Mouse (Mus musculus) stomach, embryonic 14.5 days (tissue): ENCODE results near the gene Col9a3. TPM values are rescaled to one million over a fixed set of nuclear protein-coding genes. Genes with fewer than 3 reads are reported as not detected.

Source experiments
- ATAC-seq: fragments of 200-750 bp; cut with Nextera tagmentation; 2 replicates; pipeline ENCODE4 v1.8.0; 2017; ENCODE audit warnings: low read depth, moderate TSS enrichment; ENCODE audit not compliant: insufficient number of reproducible peaks, insufficient read depth, low FRiP score
- H3K27ac ChIP-seq: fragments of 300-500 bp; sonication (generic); 2 replicates; pipeline ENCODE4 v1.5.1; 2014; ENCODE audit warnings: mild to moderate bottlenecking, low read length, moderate library complexity, mixed read lengths
- H3K27me3 ChIP-seq: fragments of 300-500 bp; sonication (generic); 2 replicates; pipeline ENCODE4 v1.6.1; 2014; ENCODE audit warnings: low read length, control low read depth, mixed read lengths; ENCODE audit not compliant: control insufficient read depth, insufficient read depth
- H3K36me3 ChIP-seq: fragments of 300-500 bp; sonication (generic); 2 replicates; pipeline ENCODE4 v1.6.1; 2014; ENCODE audit warnings: mild to moderate bottlenecking, control low read depth, low read length, moderate library complexity, mixed read lengths; ENCODE audit not compliant: control insufficient read depth, insufficient read depth
- H3K4me1 ChIP-seq: fragments of 300-500 bp; sonication (generic); 2 replicates; pipeline ENCODE4 v1.6.1; 2014; ENCODE audit warnings: low read length, control low read depth, mixed read lengths; ENCODE audit not compliant: control insufficient read depth, insufficient read depth
- H3K4me2 ChIP-seq: fragments of 300-500 bp; sonication (generic); replicated peaks from 2 replicates; pipeline ENCODE4 v1.6.1; 2014; ENCODE audit warnings: low read depth, low read length, control low read depth
- H3K4me3 ChIP-seq: fragments of 300-500 bp; sonication (generic); 2 replicates; pipeline ENCODE4 v1.5.1; 2014; ENCODE audit warnings: low read depth, low read length, control low read depth
- H3K9ac ChIP-seq: fragments of 300-500 bp; sonication (generic); replicated peaks from 2 replicates; pipeline ENCODE4 v1.6.1; 2014; ENCODE audit warnings: low read depth, mild to moderate bottlenecking, control low read depth, low read length, moderate library complexity, mixed read lengths
- H3K9me3 ChIP-seq: fragments of 300-500 bp; sonication (generic); 2 replicates; pipeline ENCODE4 v1.6.1; 2016; ENCODE audit warnings: low read depth, low read length, control low read depth; ENCODE audit not compliant: control insufficient read depth
- WGBS: fragments of 180-500 bp; shearing (Covaris S2); extraction: QIAGEN DNeasy Blood & Tissue Kit; methylation state at CpG from one replicate; pipeline ENCODE4 v1.1.7; 2014; 5-methylcytosine and 5-hydroxymethylcytosine counted together
- polyA plus RNA-seq: library from polyadenylated mRNA; unstranded; fragments of >200 nt; fragmentation: Nextera tagmentation; extraction: Ambion mirVana; gene quantifications from 2 replicates; pipeline ENCODE4 v1.2.1, GENCODE M21; 2014

The Col9a3 gene
- polyA plus RNA-seq = 6.9 and 9.8 TPM in 2 replicates

DNA sequence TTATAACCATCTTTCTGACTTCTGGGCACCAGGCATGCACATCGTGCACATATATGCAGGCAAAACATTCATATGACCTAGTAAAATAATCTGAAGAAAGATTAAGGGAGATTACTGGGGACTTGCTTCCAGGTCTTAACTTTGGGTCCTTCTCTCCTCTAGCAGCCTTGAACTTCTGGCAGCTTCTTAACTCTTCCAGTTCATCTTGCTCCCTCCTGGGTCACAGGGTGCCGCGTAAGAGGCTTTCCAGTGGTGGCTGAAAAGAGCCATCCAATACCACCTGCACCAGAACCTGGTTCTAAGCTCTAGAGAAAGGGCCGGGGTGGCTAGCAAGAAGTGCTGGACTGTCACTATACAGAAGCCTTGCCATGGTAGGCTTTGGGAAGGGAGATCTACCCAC, at the start of gene Col9a3:
Col9a3 (plus strand) TSS at position 301 of the 400 bp plus-strand sequence.
- Histone ChIP-seq H3K36me3 (peaks cover 19% of the 10 kb centered on the region; the same call in 1 of the 2 replicates), H3K27ac (no peak within 1 kb of the TSS), H3K9ac (no peak within 1 kb of the TSS), H3K4me2 (peak within 1 kb of the TSS; percentile 48), H3K27me3 (no peaks in the 10 kb centered on the region; the same call in 1 of the 2 replicates), H3K4me3 (peak within 1 kb of the TSS; percentile 22), H3K9me3 (no peaks in the 10 kb centered on the region), H3K4me1 (peaks cover 13% of the 10 kb centered on the region; the same call in 1 of the 2 replicates)
- WGBS = 51% methylated on average over 4 of the region's 4 CpGs
- ATAC-seq = no peak

GRCm38 (mm10) chr2:180552340-180552739, 45.2 kb upstream of the Col9a3 start:
- H3K4me2 ChIP-seq = no peak overlapping the region
- H3K9me3 ChIP-seq = no peaks in the 10 kb centered on the region
- H3K36me3 ChIP-seq = no peaks in the 10 kb centered on the region
- H3K4me3 ChIP-seq = no peak overlapping the region
- no peaks in the 10 kb centered on the region for H3K27me3 ChIP-seq
- no peak overlapping the region for H3K27ac ChIP-seq
- H3K9ac ChIP-seq = no peak overlapping the region
- ATAC-seq = no peak
- 81% methylated on average over 3 of the region's 3 CpGs for WGBS
- H3K4me1 ChIP-seq = peaks cover 7% of the 10 kb centered on the region

GRCm38 (mm10) chr2:180555219-180555618, 42.4 kb upstream of the Col9a3 start:
- no peak overlapping the region for H3K9ac ChIP-seq
- H3K27ac ChIP-seq = no peak overlapping the region
- no peaks in the 10 kb centered on the region for H3K36me3 ChIP-seq
- no peak overlapping the region for H3K4me3 ChIP-seq
- no peak overlapping the region for H3K4me2 ChIP-seq
- ATAC-seq = no peak
- H3K27me3 ChIP-seq = no peaks in the 10 kb centered on the region
- H3K9me3 ChIP-seq = no peaks in the 10 kb centered on the region
- 57% methylated on average over 3 of the region's 3 CpGs for WGBS
- H3K4me1 ChIP-seq = no peaks in the 10 kb centered on the region

DNA sequence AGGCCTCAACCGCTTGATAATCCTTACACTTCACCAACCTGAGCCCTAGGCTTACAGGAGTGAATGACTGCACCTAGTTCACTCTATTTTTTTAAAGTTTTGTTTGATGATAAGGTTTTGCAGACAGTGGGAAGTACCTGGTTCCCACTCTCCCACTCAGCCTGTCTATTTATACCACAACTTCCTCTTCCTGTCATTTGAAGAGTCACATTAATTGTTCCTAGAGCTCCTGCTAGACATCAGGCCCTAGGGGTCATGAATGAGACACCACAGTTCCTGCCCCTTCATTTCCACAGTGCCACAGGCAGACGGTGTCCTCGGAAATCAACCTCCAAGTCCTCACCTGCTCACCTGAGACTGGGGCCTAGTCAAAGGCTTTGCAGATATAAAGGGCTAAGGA, 41.1 kb upstream of the Col9a3 start:
- Histone ChIP-seq H3K36me3 (no peaks in the 10 kb centered on the region), H3K27me3 (no peaks in the 10 kb centered on the region), H3K4me3 (no peak overlapping the region), H3K4me1 (no peaks in the 10 kb centered on the region), H3K4me2 (no peak overlapping the region), H3K27ac (no peak overlapping the region), H3K9ac (no peak overlapping the region), H3K9me3 (no peaks in the 10 kb centered on the region)
- ATAC-seq = no peak
- WGBS = 62% methylated on average over 3 of the region's 3 CpGs

DNA sequence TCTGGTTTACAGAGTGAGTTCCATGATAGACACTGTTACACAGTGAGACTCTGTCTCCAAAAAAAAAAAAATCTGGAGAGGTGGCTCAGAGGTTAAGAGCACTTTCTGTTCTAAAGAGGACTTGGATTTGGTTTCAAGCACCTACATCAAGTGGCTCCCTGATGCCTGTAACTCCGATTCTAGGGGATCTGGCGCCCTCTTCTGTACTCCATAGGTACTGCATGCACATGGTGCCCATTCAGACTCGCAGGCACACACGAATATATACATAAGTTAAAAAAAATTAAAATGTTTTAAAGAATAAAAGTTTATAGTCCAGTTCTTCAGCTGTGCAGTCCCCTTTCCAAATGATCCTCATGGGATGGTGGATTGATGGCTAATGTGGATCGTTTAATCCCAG, 37.3 kb upstream of the Col9a3 start:
- 52% methylated on average over 5 of the region's 5 CpGs for WGBS
- no peak for ATAC-seq
- no peaks in the 10 kb centered on the region for H3K36me3 ChIP-seq

DNA sequence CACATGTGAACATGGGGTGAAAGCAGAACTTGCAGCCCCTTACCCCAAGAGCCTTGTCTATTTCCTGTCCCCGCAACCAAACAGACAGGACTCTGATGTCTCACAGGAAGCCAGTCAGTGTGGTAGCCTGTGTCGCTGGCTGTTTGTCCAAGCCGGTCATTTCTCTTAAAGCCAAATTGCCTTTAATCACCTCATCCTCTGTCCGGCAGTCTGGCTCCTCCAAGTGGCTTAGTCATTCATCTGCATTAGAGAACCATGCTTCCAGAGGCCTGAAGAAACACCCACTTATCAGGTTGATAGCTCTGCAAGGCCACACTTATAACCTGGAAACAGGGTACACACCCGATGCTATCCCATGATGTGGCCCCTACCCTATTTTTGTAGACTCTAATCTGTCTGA, 35.4 kb upstream of the Col9a3 start:
- H3K36me3 ChIP-seq = no peaks in the 10 kb centered on the region
- no peak overlapping the region for H3K4me3 ChIP-seq
- WGBS = 62% methylated on average over 5 of the region's 5 CpGs
- no peaks in the 10 kb centered on the region for H3K27me3 ChIP-seq
- no peak overlapping the region for H3K9ac ChIP-seq
- H3K27ac ChIP-seq = no peak overlapping the region
- H3K9me3 ChIP-seq = no peaks in the 10 kb centered on the region
- ATAC-seq = no peak
- no peaks in the 10 kb centered on the region for H3K4me1 ChIP-seq
- no peak overlapping the region for H3K4me2 ChIP-seq

More for the DNA sequence above, 37.3 kb upstream of the Col9a3 start:
- no peaks in the 10 kb centered on the region for H3K9me3 ChIP-seq
- H3K4me2 ChIP-seq = no peak overlapping the region
- H3K27ac ChIP-seq = no peak overlapping the region
- no peak overlapping the region for H3K4me3 ChIP-seq
- H3K9ac ChIP-seq = no peak overlapping the region
- H3K27me3 ChIP-seq = no peaks in the 10 kb centered on the region
- H3K4me1 ChIP-seq = no peaks in the 10 kb centered on the region

- H3K4me1 ChIP-seq = peaks cover 1% of the 10 kb centered on the region; the same call in 1 of the 2 replicates
- H3K9me3 ChIP-seq = no peaks in the 10 kb centered on the region
- no peak overlapping the region for H3K9ac ChIP-seq
- no peaks in the 10 kb centered on the region for H3K27me3 ChIP-seq
- no peaks in the 10 kb centered on the region for H3K36me3 ChIP-seq
- no peak overlapping the region for H3K4me2 ChIP-seq
- no peak for ATAC-seq
- H3K27ac ChIP-seq = no peak overlapping the region
- WGBS = 62% methylated on average over 6 of the region's 6 CpGs
- no peak overlapping the region for H3K4me3 ChIP-seq
These were observed 34.3 kb upstream of the Col9a3 start for GRCm38 (mm10) chr2:180563296-180563695.

DNA sequence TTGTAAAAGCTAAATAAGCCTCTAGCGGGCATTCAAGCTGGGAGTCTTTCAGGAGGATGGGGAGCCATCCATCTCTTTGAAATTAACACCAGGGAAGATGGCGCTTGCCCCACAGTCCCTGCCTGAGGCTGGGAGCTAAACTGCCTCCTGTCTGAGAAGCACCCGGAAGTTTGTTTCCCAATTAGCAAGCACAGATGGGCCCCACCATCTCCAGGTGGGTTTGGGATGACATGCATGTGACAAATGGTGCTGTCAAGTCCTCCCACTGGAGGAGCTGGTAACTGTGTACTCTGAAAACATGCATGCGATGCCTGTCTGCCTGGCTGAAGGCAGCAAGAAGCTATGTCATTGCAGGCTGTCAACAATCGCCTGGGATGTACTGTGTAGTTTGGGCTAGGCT, 33.7 kb upstream of the Col9a3 start:
- H3K36me3 ChIP-seq = no peaks in the 10 kb centered on the region
- peaks cover 7% of the 10 kb centered on the region for H3K4me1 ChIP-seq
- no peak overlapping the region for H3K9ac ChIP-seq
- H3K4me3 ChIP-seq = no peak overlapping the region
- H3K9me3 ChIP-seq = no peaks in the 10 kb centered on the region
- no peak overlapping the region for H3K4me2 ChIP-seq
- H3K27ac ChIP-seq = no peak overlapping the region
- no peaks in the 10 kb centered on the region for H3K27me3 ChIP-seq
- WGBS = 23% methylated on average over 5 of the region's 5 CpGs
- no peak for ATAC-seq

- 41% methylated on average over 13 of the region's 13 CpGs for WGBS
- Histone ChIP-seq H3K36me3 (no peaks in the 10 kb centered on the region), H3K4me3 (no peak overlapping the region), H3K27me3 (no peaks in the 10 kb centered on the region), H3K4me1 (peaks cover 14% of the 10 kb centered on the region), H3K27ac (no peak overlapping the region), H3K9ac (no peak overlapping the region), H3K9me3 (no peaks in the 10 kb centered on the region), H3K4me2 (no peak overlapping the region)
- no peak for ATAC-seq
These were observed 31.2 kb upstream of the Col9a3 start for GRCm38 (mm10) chr2:180566240-180566913.
